Mouse (Mus musculus): ENCODE data around the gene Pecam1. TPM values are rescaled to one million over a fixed set of nuclear protein-coding genes. Genes with fewer than 3 reads are reported as not detected.

Gene Pecam1
- total RNA-seq, 2 experiments from 2014 or later = 92.5 to 98.5 TPM

GRCm38 (mm10) chr11:106614339-106614645, 136.1 kb downstream of the Pecam1 start:
- no peak for DNase-seq
- intact Hi-C loops (cut with DNase I; ENCODE audit: low total_unique reads) = no loop called here

GRCm38 (mm10) chr11:106613638-106614338, 136.6 kb downstream of the Pecam1 start:
- intact Hi-C loops (cut with DNase I; ENCODE audit: low total_unique reads) = no loop called here

GRCm38 (mm10) chr11:106612961-106613637, 137.3 kb downstream of the Pecam1 start, which contains the start of gene Tex2:
Tex2 (minus strand) TSS chr11:106613423.
- peak; percentile 99 for DNase-seq
- intact Hi-C loops (cut with DNase I; ENCODE audit: low total_unique reads) = no loop called here

More at GRCm38 (mm10) chr11:106613638-106614338, 136.6 kb downstream of the Pecam1 start:
- DNase-seq = no peak

- intact Hi-C loops (cut with DNase I; ENCODE audit: low total_unique reads) = no loop called here
- peak; percentile 54 for DNase-seq
Observed at GRCm38 (mm10) chr11:106612209-106612960, 138.0 kb downstream of the Pecam1 start.

- DNase-seq = no peak
- intact Hi-C loops (cut with DNase I; ENCODE audit: low total_unique reads) = no loop called here
Observed at GRCm38 (mm10) chr11:106609731-106610130, 140.7 kb downstream of the Pecam1 start.

- intact Hi-C loops (cut with DNase I; ENCODE audit: low total_unique reads) = no loop called here
Observed at GRCm38 (mm10) chr11:106607316-106607715, 143.1 kb downstream of the Pecam1 start.

GRCm38 (mm10) chr11:106606042-106606441, 144.4 kb downstream of the Pecam1 start:
- intact Hi-C loops (cut with DNase I; ENCODE audit: low total_unique reads) = no loop called here
- DNase-seq = no peak

More at GRCm38 (mm10) chr11:106607316-106607715, 143.1 kb downstream of the Pecam1 start:
- no peak for DNase-seq

Small RNAs within 50 kb of the gene (microRNA-seq; reads per million reads assigned to microRNA genes)
- 0 reads per million in 2 experiments for gene Gm25994
- gene Mir3064 = 6.5 to 10.2 reads per million in 2 experiments

Other genes with a start within 250 kb of the Pecam1 start
- gene Tex2, start 137.2 kb downstream of the Pecam1 start, total RNA-seq (2021) = 10 to 100 TPM; 25.2 to 26.5 TPM
- under 1 TPM; 0.55 to 0.84 TPM for gene Milr1, start 598 bp upstream of the Pecam1 start, total RNA-seq (2021)
- 1 to 10 TPM; 3.1 to 3.5 TPM for gene Polg2, start 28.9 kb upstream of the Pecam1 start, total RNA-seq (2021)
- 100 to 1,000 TPM; 203 to 252 TPM for gene Ddx5, start 38.6 kb upstream of the Pecam1 start, total RNA-seq (2021)
- 1 to 10 TPM; 4.9 to 5.0 TPM for gene Cep95, start 38.6 kb upstream of the Pecam1 start, total RNA-seq (2021)
- gene Smurf2, start 170.1 kb upstream of the Pecam1 start, total RNA-seq (2021) = 10 to 100 TPM; 20.8 to 21.7 TPM
- gene Kpna2, start 248.9 kb upstream of the Pecam1 start, total RNA-seq (2021) = 10 to 100 TPM; 12.3 to 21.9 TPM